Comparison of ENCODE assay signal across 9 mouse cellular contexts in the genomic region with DNA sequence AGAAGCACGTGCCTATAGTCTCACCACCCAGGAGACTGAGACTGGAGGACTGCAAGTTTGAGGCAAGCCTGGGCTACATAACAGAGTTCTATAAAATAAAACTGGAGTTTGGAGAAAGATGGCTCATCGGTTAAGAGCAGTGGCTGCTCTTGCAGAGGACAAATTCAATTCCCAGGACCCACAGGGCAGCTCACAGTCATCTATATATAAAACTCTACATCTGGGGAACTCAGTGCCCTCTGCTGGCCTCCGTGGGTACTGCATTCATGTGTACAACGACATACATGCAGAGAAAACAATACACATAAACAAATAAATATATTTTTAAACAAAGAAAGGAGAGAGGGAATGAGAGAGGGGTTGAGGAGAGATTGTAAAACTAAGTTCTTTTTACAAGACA.
DNase-seq lines count a peak whose midpoint lies in the region; TF ChIP-seq lines count a peak whose summit lies in the region.
"Had no signal": no experiment of that assay in that cellular context is flagged by ENCODE, and none has a peak within 500 bp of the region (broad histone marks: within the 10 kb centered on the region; RNA-seq: fewer than 3 reads in every experiment).

No protein-coding gene starts in this region.

- no peak overlapping the region for H3K4me3 ChIP-seq in embryonic fibroblast, embryonic 13.5 days (ENCODE audit: insufficient read depth, low read length)
- H3K4me3 ChIP-seq: midbrain, embryonic 12.5 days had no signal

- peak; percentile 12; the same call in 1 of the 2 replicates for TF ChIP-seq CTCF in embryonic fibroblast, embryonic 13.5 days (IDR thresholded peaks at IDR 0.05; ENCODE audit: borderline replicate concordance, insufficient read depth, low read length)

- peak; percentile 17 to 35 for DNase-seq in cerebellum, adult 18-20 months
- DNase-seq in cerebellum, adult 9-11 months = no peak
- peak; percentile 31 to 35 for DNase-seq in left cerebral cortex, postnatal 14 days (ENCODE audit: low spot score in 2 of 2)
- no peak for DNase-seq in left cerebral cortex, postnatal 36 days (ENCODE audit: low spot score in 2 of 2)
- DNase-seq in adrenal gland, postnatal 10 days = peak; percentile 63
- DNase-seq in mesoderm, embryonic 11.5 days (ENCODE audit: low read depth, low spot score) = peak; percentile 48
- no peak for DNase-seq in ovary, adult 18-20 months (ENCODE audit: low spot score)

- intact Hi-C loops in left cerebral cortex, postnatal 14 days (cut with DNase I) = no loop called here
- intact Hi-C loops in left cerebral cortex, postnatal 36 days (cut with DNase I) = no loop called here

- H3K4me1 ChIP-seq in embryonic fibroblast, embryonic 13.5 days (ENCODE audit: control insufficient read depth, insufficient read depth, low read length) = 0 out of 2 replicates have a peak, but pooled peaks cover 2% of the 10 kb centered on the region
- H3K4me1 ChIP-seq: midbrain, embryonic 12.5 days had no signal

- H3K27ac ChIP-seq in embryonic fibroblast, embryonic 13.5 days (ENCODE audit: insufficient read depth, low read length) = no peak overlapping the region
- H3K27ac ChIP-seq: midbrain, embryonic 12.5 days had no signal

- no peak for TF ChIP-seq POLR2A in embryonic fibroblast, embryonic 13.5 days (IDR thresholded peaks at IDR 0.05; ENCODE audit: low read depth, low read length)

Comparison
In these comparisons a context has a peak if more than half of its experiments do, and no peak if none do; other contexts are left out.
1. DNase-seq: peak in cerebellum, adult 18-20 months (2 of 2), left cerebral cortex, postnatal 14 days (2 of 2), adrenal gland, postnatal 10 days (single experiment) and mesoderm, embryonic 11.5 days (single experiment); none in cerebellum, adult 9-11 months (single experiment), left cerebral cortex, postnatal 36 days (0 of 2) and ovary, adult 18-20 months (single experiment).